Mouse (Mus musculus) gastrocnemius, postnatal 25 days (tissue): ENCODE data around the gene Lss. TPM values are rescaled to one million over a fixed set of nuclear protein-coding genes. Genes with fewer than 3 reads are reported as not detected.

Experiments used
- DNase-seq: peaks from one replicate; pipeline ENCODE4 v3.0.0; 2022
- total RNA-seq, 2 experiments: library from RNA; stranded (reverse); gene quantifications; 1 replicate in 1 of 2; 2 replicates in 1 of 2; pipeline ENCODE4 v1.2.3; 2021

Gene Lss
- total RNA-seq, 2 experiments from 2014 or later = 4.2 to 4.9 TPM

DNA sequence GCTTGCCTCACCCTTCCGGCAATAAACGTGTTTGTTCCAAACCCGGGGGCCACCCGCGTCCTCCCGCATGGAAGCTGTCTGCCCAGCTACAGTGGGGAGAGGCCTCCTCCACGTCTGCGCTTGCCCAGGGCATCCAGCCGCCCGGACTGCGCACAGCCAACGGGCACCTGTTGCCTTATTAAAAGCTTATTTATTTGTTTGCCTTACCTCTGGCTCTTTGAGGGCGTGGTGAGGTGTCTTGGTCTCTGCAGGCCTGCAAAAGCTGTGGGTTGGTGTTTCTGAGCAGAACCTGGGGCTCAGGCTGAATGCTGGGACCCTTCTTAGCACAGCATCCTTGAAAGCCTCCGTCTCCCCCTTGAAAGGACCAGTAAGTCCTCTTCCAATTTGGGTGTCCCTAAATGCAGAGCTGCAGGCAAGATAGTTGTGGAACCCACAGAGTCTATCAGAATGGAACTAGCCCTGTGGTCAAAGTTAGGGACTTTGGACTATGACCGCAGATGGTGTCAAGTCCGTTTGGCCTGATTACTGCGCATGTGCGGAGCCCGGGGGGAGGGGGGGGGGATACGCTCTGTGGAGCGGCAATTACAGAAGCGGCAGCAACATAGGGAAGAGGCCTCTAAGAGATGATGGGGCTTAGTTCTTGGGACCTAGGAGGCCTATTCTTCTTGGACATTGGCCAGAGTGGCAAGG lies 38.8 kb downstream of the Lss start:
- no peak for DNase-seq

DNA sequence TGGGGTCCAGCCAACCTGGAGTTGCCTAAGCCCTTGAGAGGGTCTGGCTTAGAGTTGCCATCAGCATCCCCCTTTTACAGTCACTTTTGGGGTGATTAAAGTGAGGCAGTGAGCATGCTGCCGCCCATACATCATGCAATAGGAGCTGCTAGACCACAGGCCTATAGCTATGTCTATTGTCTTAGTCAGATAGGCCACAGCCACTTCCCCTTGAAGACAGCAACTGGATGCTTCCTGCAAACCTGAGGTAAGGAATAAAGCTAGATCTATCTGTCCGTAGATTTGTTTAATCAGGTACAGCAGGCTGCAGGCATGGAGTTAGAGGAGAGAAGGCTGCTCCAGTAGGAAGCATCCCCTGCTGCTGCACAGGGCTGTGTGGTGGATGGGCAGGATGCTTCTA lies 39.7 kb downstream of the Lss start:
- DNase-seq = no peak

DNA sequence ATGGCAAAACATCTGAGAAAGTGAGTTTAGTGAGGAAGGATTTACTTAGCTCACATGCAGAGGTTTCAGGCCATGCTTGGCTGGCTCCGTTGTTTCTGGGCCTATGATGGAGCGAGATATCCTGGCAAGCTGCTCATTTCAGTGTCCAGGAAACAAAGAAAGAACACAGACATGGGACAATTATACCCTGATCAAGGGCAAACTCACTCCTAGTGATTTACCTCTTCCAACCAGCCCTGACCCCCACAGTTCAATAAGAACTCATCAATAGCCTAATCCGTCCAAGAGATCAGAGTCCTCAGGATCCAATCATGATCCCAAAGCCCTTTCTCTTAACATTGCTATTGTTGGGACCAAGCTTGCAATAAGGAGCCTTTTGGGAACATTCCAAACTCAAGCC lies 40.8 kb downstream of the Lss start:
- no peak for DNase-seq

DNA sequence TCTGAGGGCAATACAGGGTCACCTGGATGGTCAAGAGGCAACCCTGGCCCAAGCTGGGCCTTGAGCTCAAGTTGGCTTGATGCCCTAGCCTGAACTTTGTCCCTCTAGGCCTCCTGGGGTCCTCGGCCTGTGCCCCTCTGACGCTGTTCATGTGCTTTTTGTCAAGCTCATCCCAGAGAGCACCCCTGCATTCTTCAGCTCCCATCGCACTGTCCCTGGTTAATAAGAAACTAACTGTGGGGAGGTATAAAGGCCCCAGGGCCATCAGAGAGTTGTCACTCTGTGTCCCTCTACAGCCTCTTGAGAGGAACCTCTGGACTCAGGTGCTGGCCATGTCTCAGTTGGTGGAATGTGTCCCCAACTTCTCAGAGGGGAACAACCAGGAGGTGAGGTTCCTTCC lies 44.0 kb downstream of the Lss start, which contains the start of gene Ftcd:
Gene Ftcd, plus strand, starts transcription at position 275 of the 400 bp plus-strand sequence.
- DNase-seq = no peak

DNA sequence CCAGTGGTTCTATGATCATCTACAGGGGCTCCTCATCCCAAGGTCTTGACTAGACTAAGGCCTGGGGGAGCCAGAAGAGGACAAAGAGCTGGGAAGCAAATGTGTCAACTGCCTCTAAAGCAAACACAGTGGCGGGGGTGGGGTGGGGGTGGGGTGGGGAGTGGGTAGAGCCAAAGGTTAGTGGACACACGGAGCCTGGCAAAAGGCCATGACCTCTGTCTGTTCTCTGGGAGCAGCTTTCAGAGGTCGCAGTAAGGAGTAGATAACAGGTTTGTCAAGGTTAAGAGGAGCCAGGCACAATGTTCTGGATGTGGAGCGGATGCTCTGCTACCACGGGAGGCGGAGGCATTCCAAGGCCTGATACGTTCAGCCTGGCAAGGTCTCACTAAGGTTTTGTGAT lies 45.5 kb downstream of the Lss start:
- no peak for DNase-seq

DNA sequence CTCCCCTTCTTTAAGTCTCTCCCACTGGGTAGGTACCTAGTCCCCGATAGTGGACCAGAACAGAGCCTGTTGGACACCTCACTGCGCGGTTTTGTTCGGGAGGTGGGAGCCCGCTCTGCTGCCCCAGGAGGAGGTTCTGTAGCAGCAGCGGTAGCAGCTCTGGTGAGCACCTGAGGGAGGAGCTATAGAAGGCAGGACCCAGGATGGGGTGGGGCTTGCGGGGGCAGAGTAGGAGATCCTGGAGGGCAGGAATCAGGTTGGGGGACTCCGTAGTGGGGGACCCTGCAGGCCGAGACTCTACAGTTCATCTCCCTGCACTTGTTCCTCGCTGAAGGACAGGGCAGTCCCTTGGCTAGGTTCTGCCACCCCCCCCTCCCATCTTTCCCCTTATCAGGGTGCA lies 52.8 kb downstream of the Lss start:
- no peak for DNase-seq

DNA sequence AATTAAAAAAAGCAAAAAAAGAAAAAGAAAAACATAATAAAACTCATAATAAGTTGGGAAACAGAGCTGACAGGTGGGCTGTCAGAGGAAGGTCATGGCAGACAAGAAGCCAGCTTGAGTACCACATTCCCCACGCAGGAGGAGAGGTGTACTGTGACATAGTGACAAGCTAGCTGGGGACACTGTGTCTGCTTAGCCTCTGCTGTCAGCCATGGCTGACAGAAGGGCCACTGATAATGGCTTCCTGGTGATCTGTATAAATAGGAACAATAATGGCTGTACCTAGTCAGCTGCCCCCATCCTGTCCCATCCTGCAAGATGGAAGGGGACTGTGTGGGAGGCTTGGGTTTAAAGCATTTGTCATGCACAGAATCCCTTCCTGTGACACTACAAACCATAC lies 54.8 kb downstream of the Lss start:
- DNase-seq = no peak

DNA sequence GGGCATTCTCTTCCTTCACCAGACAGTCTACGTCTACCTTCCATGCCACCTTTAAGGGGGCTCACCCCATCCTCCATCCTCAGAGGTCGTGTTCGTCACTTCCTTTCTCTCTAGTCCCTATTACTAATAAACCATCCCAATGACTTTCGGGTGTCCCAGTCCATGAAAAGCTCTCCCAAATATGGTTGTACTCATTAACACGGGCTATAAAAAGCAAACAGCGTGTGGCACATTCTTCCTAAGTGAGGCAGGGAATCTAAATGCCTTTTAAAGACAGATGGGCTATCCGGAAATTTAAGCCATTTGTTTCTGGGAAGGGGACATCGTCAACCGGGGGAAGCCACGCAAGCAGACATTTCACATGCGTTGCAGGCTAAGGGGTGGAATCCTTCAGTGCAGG lies 58.8 kb downstream of the Lss start:
- no peak for DNase-seq

DNA sequence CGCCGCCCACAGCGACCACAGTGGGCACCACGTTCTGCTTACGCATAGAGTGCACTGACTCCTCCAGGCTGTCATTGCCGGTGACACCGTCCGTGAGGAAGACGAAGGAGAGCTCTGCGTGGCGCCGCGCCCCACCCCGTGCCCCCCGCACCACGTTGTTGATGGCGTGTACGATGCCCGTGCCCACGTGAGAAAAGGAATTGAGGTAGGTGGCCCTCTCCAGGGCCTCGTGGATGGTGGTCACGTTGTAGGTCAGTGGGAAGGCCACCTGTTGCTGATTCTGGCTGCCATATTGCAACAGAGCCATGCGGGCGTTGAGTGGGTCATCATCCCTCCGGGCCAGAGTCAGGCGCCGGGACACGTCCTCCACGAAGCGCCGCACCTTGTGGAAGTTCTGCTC lies 65.0 kb downstream of the Lss start:
- DNase-seq = no peak

DNA sequence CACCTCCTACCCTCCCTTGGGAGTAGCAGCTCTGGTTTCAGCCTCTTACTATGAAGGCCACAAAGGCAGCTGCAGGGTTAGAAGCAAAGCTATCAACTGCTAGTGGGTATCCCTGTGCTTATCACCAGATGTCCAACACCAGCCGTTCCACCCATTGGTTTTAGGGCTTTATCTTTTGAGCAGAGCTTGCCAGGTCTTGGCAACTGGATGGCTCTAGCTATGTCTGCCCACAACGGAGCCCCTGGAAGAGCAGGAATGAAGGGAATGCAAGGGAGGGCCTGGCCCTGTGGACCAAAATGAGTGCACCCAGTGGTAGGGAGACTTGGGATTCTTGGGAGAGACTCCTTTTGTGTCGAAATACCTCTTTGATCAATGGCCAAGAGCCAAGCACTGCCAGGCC lies 71.3 kb downstream of the Lss start:
- DNase-seq = no peak

Other genes starting within 250 kb of the Lss start
- gene Dip2a, start 186.3 kb upstream of the Lss start, total RNA-seq = 1 to 10 TPM; 4.7 to 5.5 TPM
- gene AC141477.1, start 91.1 kb upstream of the Lss start, total RNA-seq = not detected
- gene Pcnt, start 88.8 kb upstream of the Lss start, total RNA-seq = 10 to 100 TPM; 49.1 to 55.2 TPM
- under 1 TPM; 0.29 to 0.31 TPM for gene 2610028H24Rik, start 82.5 kb upstream of the Lss start, total RNA-seq
- 10 to 100 TPM; 17.2 to 19.2 TPM for gene Mcm3ap, start 62.7 kb upstream of the Lss start, total RNA-seq
- 1 to 10 TPM; 3.6 to 3.9 TPM for gene Ybey, start 62.5 kb upstream of the Lss start, total RNA-seq
- not detected for gene Spatc1l, start 30.7 kb downstream of the Lss start, total RNA-seq
- not detected for gene Ftcd, start 44.1 kb downstream of the Lss start, total RNA-seq
- gene Col6a2, start 92.0 kb downstream of the Lss start, total RNA-seq = 100 to 1,000 TPM in 1 of 2 experiments, 10 to 100 TPM in 1; 94.9 to 118 TPM
- 100 to 1,000 TPM in 1 of 2 experiments, 10 to 100 TPM in 1; 89.8 to 102 TPM for gene Col6a1, start 194.6 kb downstream of the Lss start, total RNA-seq